Mouse (Mus musculus) A20 (cell line): ENCODE measurements at regions not wholly inside any gene's neighbourhood (a gene's known extent, or its start where the extent isn't known, plus 50 kb on each side); places are given as distances from the start of the nearest gene placed in this dataset.

Source experiments
- DNase-seq: peaks from one replicate; pipeline ENCODE4 v3.0.0-alpha.2; 2011; ENCODE audit warnings: low read depth, low spot score

GRCm38 (mm10) chr3:18653557-18653956 is 705.3 kb downstream of the Cypt12 start:
- no peak for DNase-seq

- no peak for DNase-seq
Measured at GRCm38 (mm10) chr3:18665738-18666137, 717.5 kb downstream of the Cypt12 start.

GRCm38 (mm10) chr3:18667726-18668125 is 719.5 kb downstream of the Cypt12 start:
- DNase-seq, result no peak

GRCm38 (mm10) chr3:18668936-18669335 is 720.7 kb downstream of the Cypt12 start:
- DNase-seq, result no peak

GRCm38 (mm10) chr3:18670203-18670700 is 722.0 kb downstream of the Cypt12 start:
- no peak for DNase-seq

- no peak for DNase-seq
Measured at GRCm38 (mm10) chr3:18671681-18672080, 723.5 kb downstream of the Cypt12 start.

GRCm38 (mm10) chr3:18683346-18684101 is 735.3 kb downstream of the Cypt12 start:
- no peak for DNase-seq

- no peak for DNase-seq
Measured at GRCm38 (mm10) chr3:18695113-18695792, 747.0 kb downstream of the Cypt12 start.

GRCm38 (mm10) chr3:18696981-18697660 is 748.9 kb downstream of the Cypt12 start:
- DNase-seq, result no peak

- DNase-seq, result no peak
Measured at GRCm38 (mm10) chr3:18698106-18698505, 749.9 kb downstream of the Cypt12 start.

- DNase-seq, result no peak
Measured at GRCm38 (mm10) chr3:18705165-18705564, 757.0 kb downstream of the Cypt12 start.

- no peak for DNase-seq
Measured at GRCm38 (mm10) chr3:18705756-18706155, 757.5 kb downstream of the Cypt12 start.

- DNase-seq, result no peak
Measured at GRCm38 (mm10) chr3:18706356-18706755, 758.1 kb downstream of the Cypt12 start.

- DNase-seq, result no peak
Measured at GRCm38 (mm10) chr3:18707730-18708129, 759.5 kb downstream of the Cypt12 start.

- DNase-seq, result no peak
Measured at GRCm38 (mm10) chr3:18711661-18712060, 763.5 kb downstream of the Cypt12 start.

GRCm38 (mm10) chr3:18713986-18714385 is 765.8 kb downstream of the Cypt12 start:
- DNase-seq, result no peak

- no peak for DNase-seq
Measured at GRCm38 (mm10) chr3:18714968-18715630, 766.9 kb downstream of the Cypt12 start.

GRCm38 (mm10) chr3:18715776-18716175 is 767.6 kb downstream of the Cypt12 start:
- DNase-seq, result no peak

- no peak for DNase-seq
Measured at GRCm38 (mm10) chr3:18725507-18725906, 777.3 kb downstream of the Cypt12 start.

GRCm38 (mm10) chr3:18731251-18731650 is 783.0 kb downstream of the Cypt12 start:
- DNase-seq, result no peak

- no peak for DNase-seq
Measured at GRCm38 (mm10) chr3:18731674-18732073, 783.5 kb downstream of the Cypt12 start.

GRCm38 (mm10) chr3:18733540-18733939 is 785.3 kb downstream of the Cypt12 start:
- DNase-seq, result no peak
